Mouse (Mus musculus) MEL (cell line): ENCODE measurements at regions not wholly inside any gene's neighbourhood (a gene's known extent, or its start where the extent isn't known, plus 50 kb on each side); places are given as distances from the start of the nearest gene placed in this dataset.

Experiments
- DNase-seq: peaks from one replicate; pipeline ENCODE4 v3.0.0; 2011; ENCODE audit warnings: low read depth, low spot score
- H3K27ac ChIP-seq: 2 replicates; pipeline ENCODE4 v1.5.1; 2012; ENCODE audit warnings: low read depth, mild to moderate bottlenecking, control low read depth, low read length, moderate library complexity; ENCODE audit not compliant: control insufficient read depth
- H3K27me3 ChIP-seq, 2 experiments: fragments of 150-350 bp in 1 of 2; sonication (generic) in 1 of 2; 2 replicates each; pipeline ENCODE4 v1.6.1; 2012; ENCODE audit warnings: low read length in 2 of 2, mild to moderate bottlenecking in 2 of 2, improper control_type of control experiment in 1 of 2, moderate library complexity in 1 of 2; ENCODE audit not compliant: insufficient read depth in 2 of 2, control insufficient read depth in 1 of 2
- H3K36me3 ChIP-seq, 2 experiments: 2 replicates each; pipeline ENCODE4 v1.6.1; 2012 to 2014; ENCODE audit warnings: low read length in 2 of 2, improper control_type of control experiment in 1 of 2, inconsistent platforms in 1 of 2, mild to moderate bottlenecking in 1 of 2; ENCODE audit not compliant: insufficient read depth in 2 of 2, control insufficient read depth in 1 of 2
- H3K4me1 ChIP-seq, 2 experiments: fragments of 150-350 bp in 1 of 2; sonication (generic) in 1 of 2; 2 replicates each; pipeline ENCODE4 v1.6.1; 2012; ENCODE audit warnings: low read length in 2 of 2, improper control_type of control experiment in 1 of 2, mild to moderate bottlenecking in 1 of 2; ENCODE audit not compliant: insufficient read depth in 2 of 2, control insufficient read depth in 1 of 2
- H3K4me3 ChIP-seq, 2 experiments: fragments of 150-350 bp in 1 of 2; sonication (generic) in 1 of 2; 2 replicates each; pipeline ENCODE4 v1.5.1; 2012; ENCODE audit warnings: low read depth in 2 of 2, low read length in 2 of 2, mild to moderate bottlenecking in 2 of 2, moderate library complexity in 2 of 2, control low read depth in 1 of 2, improper control_type of control experiment in 1 of 2; ENCODE audit not compliant: control insufficient read depth in 1 of 2, insufficient read depth in 1 of 2
- H3K79me2 ChIP-seq: 2 replicates; pipeline ENCODE4 v1.6.1; 2012; ENCODE audit warnings: mild to moderate bottlenecking, low read length, moderate library complexity; ENCODE audit not compliant: control insufficient read depth, poor library complexity, insufficient read depth
- H3K9ac ChIP-seq: 2 replicates; pipeline ENCODE4 v1.6.1; 2012; ENCODE audit warnings: low read depth, mild to moderate bottlenecking, control low read depth, low read length, moderate library complexity; ENCODE audit not compliant: control insufficient read depth, poor library complexity, severe bottlenecking
- H3K9me3 ChIP-seq: fragments of 150-350 bp; sonication (generic); replicated peaks from 2 replicates; pipeline ENCODE4 v1.6.1; 2012; ENCODE audit warnings: mild to moderate bottlenecking, low read length, improper control_type of control experiment, moderate library complexity; ENCODE audit not compliant: insufficient read depth
- CTCF ChIP-seq, 3 experiments: IDR thresholded peaks in 2 of 3; conservative IDR thresholded peaks in 1 of 3; 2 replicates each; pipeline ENCODE4 v1.5.1; 2011 to 2012; ENCODE audit warnings: low read length in 3 of 3, low read depth in 2 of 3, mild to moderate bottlenecking in 2 of 3, improper control_type of control experiment in 1 of 3, inconsistent platforms in 1 of 3, mixed read lengths in 1 of 3, moderate library complexity in 1 of 3; ENCODE audit not compliant: control insufficient read depth in 1 of 3, insufficient read depth in 1 of 3, poor library complexity in 1 of 3, severe bottlenecking in 1 of 3
- ELF1 ChIP-seq: IDR thresholded peaks from 2 replicates; pipeline ENCODE4 v1.6.1; 2014; ENCODE audit warnings: low read depth, mild to moderate bottlenecking, inconsistent platforms, low read length, improper control_type of control experiment, moderate library complexity
- ETS1 ChIP-seq: IDR thresholded peaks from 2 replicates; pipeline ENCODE4 v1.6.1; 2012; ENCODE audit warnings: low read depth, mild to moderate bottlenecking, inconsistent platforms, low read length, improper control_type of control experiment, moderate library complexity
- HCFC1 ChIP-seq: IDR thresholded peaks from 2 replicates; pipeline ENCODE4 v1.6.1; 2012; ENCODE audit warnings: low read depth, mild to moderate bottlenecking, inconsistent platforms, low read length, improper control_type of control experiment, moderate library complexity
- MAFK ChIP-seq: IDR thresholded peaks from 2 replicates; pipeline ENCODE4 v1.6.1; 2011; ENCODE audit warnings: low read depth, mild to moderate bottlenecking, low read length, improper control_type of control experiment, borderline replicate concordance
- MAX ChIP-seq: IDR thresholded peaks from 2 replicates; pipeline ENCODE4 v1.6.1; 2011; ENCODE audit warnings: low read length, improper control_type of control experiment
- MAZ ChIP-seq: IDR thresholded peaks from 2 replicates; pipeline ENCODE4 v1.6.1; 2012; ENCODE audit warnings: low read depth, mild to moderate bottlenecking, inconsistent platforms, low read length, improper control_type of control experiment
- MYC ChIP-seq: IDR thresholded peaks from 2 replicates; pipeline ENCODE4 v1.6.1; 2011; ENCODE audit warnings: low read depth, mild to moderate bottlenecking, low read length, improper control_type of control experiment, moderate library complexity
- NRF1 ChIP-seq: IDR thresholded peaks from 2 replicates; pipeline ENCODE4 v1.6.1; 2014; ENCODE audit warnings: low read depth, mild to moderate bottlenecking, inconsistent platforms, low read length, improper control_type of control experiment, moderate library complexity; ENCODE audit not compliant: poor library complexity, insufficient read depth, severe bottlenecking
- RAD21 ChIP-seq: IDR thresholded peaks from 2 replicates; pipeline ENCODE4 v1.6.1; 2011; ENCODE audit warnings: mild to moderate bottlenecking, low read depth, low read length, improper control_type of control experiment
- RCOR1 ChIP-seq: IDR thresholded peaks from 2 replicates; pipeline ENCODE4 v1.6.1; 2012; ENCODE audit warnings: low read depth, mild to moderate bottlenecking, inconsistent platforms, low read length, improper control_type of control experiment
- SIN3A ChIP-seq: IDR thresholded peaks from 2 replicates; pipeline ENCODE4 v1.6.1; 2012; ENCODE audit warnings: low read length, improper control_type of control experiment, inconsistent platforms
- SMC3 ChIP-seq: IDR thresholded peaks from 2 replicates; pipeline ENCODE4 v1.6.1; 2011; ENCODE audit warnings: low read depth, low read length, improper control_type of control experiment
- TAL1 ChIP-seq: IDR thresholded peaks from 2 replicates; pipeline ENCODE4 v1.6.1; 2012; ENCODE audit warnings: mild to moderate bottlenecking, inconsistent platforms, low read length, moderate library complexity, mixed read lengths
- TBP ChIP-seq: IDR thresholded peaks from 2 replicates; pipeline ENCODE4 v1.8.0; 2011; ENCODE audit warnings: low read depth, low read length, improper control_type of control experiment
- TCF12 ChIP-seq: IDR thresholded peaks from 2 replicates; pipeline ENCODE4 v1.6.1; 2014; ENCODE audit warnings: low read depth, mild to moderate bottlenecking, inconsistent platforms, low read length, improper control_type of control experiment, moderate library complexity
- USF2 ChIP-seq, 2 experiments: IDR thresholded peaks; 2 replicates each; pipeline ENCODE4 v1.6.1; 2011 to 2012; ENCODE audit warnings: improper control_type of control experiment in 2 of 2, low read length in 2 of 2, borderline replicate concordance in 1 of 2, inconsistent platforms in 1 of 2, low read depth in 1 of 2, mild to moderate bottlenecking in 1 of 2; ENCODE audit not compliant: insufficient read depth in 1 of 2
- ZNF384 ChIP-seq: IDR thresholded peaks from 2 replicates; pipeline ENCODE4 v1.6.1; 2012; ENCODE audit warnings: low read depth, mild to moderate bottlenecking, inconsistent platforms, low read length, improper control_type of control experiment

GRCm38 (mm10) chr1:30318195-30318594 lies 555.5 kb downstream of the Phf3 start:
- Histone ChIP-seq H3K9ac (no peak overlapping the region), H3K79me2 (no peaks in the 10 kb centered on the region), H3K9me3 (no peaks in the 10 kb centered on the region), H3K4me3 (no peak overlapping the region), H3K27ac (no peak overlapping the region), H3K36me3 (no peaks in the 10 kb centered on the region), H3K27me3 (no peaks in the 10 kb centered on the region), H3K4me1 (no peaks in the 10 kb centered on the region)
- TF ChIP-seq RAD21 (no peak), USF2 (IDR thresholded peaks at IDR 0.05; ENCODE audit: borderline replicate concordance in 1 of 2, insufficient read depth in 1 of 2, low read depth in 1 of 2, low read length in 2 of 2) (no peak), NRF1 (no peak), TAL1 (no peak), ELF1 (no peak), CTCF (IDR thresholded peaks at IDR 0.05 in 2 of 3, conservative IDR thresholded peaks at IDR 0.05 in 1 of 3; ENCODE audit: control insufficient read depth in 1 of 3, insufficient read depth in 1 of 3, low read depth in 2 of 3, low read length in 3 of 3, poor library complexity in 1 of 3, severe bottlenecking in 1 of 3) (no peak)
- DNase-seq: no peak

- no peak for DNase-seq
- Histone ChIP-seq H3K79me2 (no peaks in the 10 kb centered on the region), H3K27ac (no peak overlapping the region), H3K27me3 (no peaks in the 10 kb centered on the region), H3K4me1 (no peaks in the 10 kb centered on the region), H3K4me3 (no peak overlapping the region), H3K9ac (no peak overlapping the region), H3K36me3 (no peaks in the 10 kb centered on the region), H3K9me3 (no peaks in the 10 kb centered on the region)
- TF ChIP-seq TCF12: no peak
- TF ChIP-seq ZNF384: no peak
- TF ChIP-seq TAL1: no peak
- TF ChIP-seq MAX: no peak
- no peak for TF ChIP-seq MAZ
- TF ChIP-seq MYC: no peak
- no peak for TF ChIP-seq SMC3
- no peak for TF ChIP-seq RCOR1
- TF ChIP-seq HCFC1: no peak
- no peak for TF ChIP-seq MAFK
- no peak for TF ChIP-seq ETS1
- TF ChIP-seq TBP: no peak
- no peak for TF ChIP-seq SIN3A
- no peak for TF ChIP-seq ELF1
Observed at GRCm38 (mm10) chr1:30289073-30289472, 584.6 kb downstream of the Phf3 start.
